Mouse (Mus musculus) embryonic fibroblast, embryonic 13.5 days (primary cell): ENCODE measurements around the gene Fabp3.

Source experiments
- CTCF ChIP-seq: IDR thresholded peaks from 2 replicates; pipeline ENCODE4 v1.5.1; 2011; ENCODE audit warnings: mild to moderate bottlenecking, control low read depth, low read length, moderate library complexity, borderline replicate concordance; ENCODE audit not compliant: insufficient read depth
- POLR2A ChIP-seq: IDR thresholded peaks from 2 replicates; pipeline ENCODE4 v1.6.1; 2011; ENCODE audit warnings: low read depth, mild to moderate bottlenecking, control low read depth, low read length, moderate library complexity

- TF ChIP-seq POLR2A: no peak
- TF ChIP-seq CTCF: no peak
These were observed 41.3 kb upstream of the Fabp3 start for GRCm38 (mm10) chr4:130267069-130267468.
